Mouse (Mus musculus): Measurements from ENCODE around the gene Slc29a1. TPM values are rescaled to one million over a fixed set of nuclear protein-coding genes. Genes with fewer than 3 reads are reported as not detected.

The Slc29a1 gene
- total and polyA plus RNA-seq, 3 experiments: 58.4 to 88.0 (median 72.1) TPM

GRCm38 (mm10) chr17:45631940-45632339, 32.5 kb upstream of the Slc29a1 start:
- H3K9me3 ChIP-seq (replicated peaks; ENCODE audit: low read length): no peaks in the 10 kb centered on the region
- in situ Hi-C loops (cut with MboI; ENCODE audit: low pct_ligation_motif_present, low pct_unique_long_range_greater_than_20kb, low sequenced_read_pairs) (no loop called here), dilution Hi-C loops (cut with MboI; ENCODE audit: extremely low pct_ligation_motif_present, extremely low pct_unique_long_range_greater_than_20kb, low sequenced_read_pairs) (no loop called here)
- no peaks in the 10 kb centered on the region for H3K27me3 ChIP-seq (replicated peaks)
- no peak overlapping the region for H3K9ac ChIP-seq (ENCODE audit: insufficient read depth, low read depth)
- H3K4me3 ChIP-seq (replicated peaks in 1 of 3; ENCODE audit: low read depth in 2 of 3, low read length in 2 of 3, poor library complexity in 1 of 3): peak overlapping the region in 1 of 3 experiments; percentile 10
- H3K4me1 ChIP-seq (ENCODE audit: control insufficient read depth in 1 of 2, insufficient read depth in 2 of 2): peaks cover 18 to 56% of the 10 kb centered on the region in 2 experiments
- DNase-seq (ENCODE audit: extremely low read depth): peak; percentile 89
- H3K36me3 ChIP-seq (replicated peaks in 1 of 2; ENCODE audit: control insufficient read depth in 1 of 2, insufficient read depth in 1 of 2, low read length in 1 of 2): no peaks in the 10 kb centered on the region
- no peak overlapping the region for H3K27ac ChIP-seq (ENCODE audit: insufficient read depth, low read depth)
- no peaks in the 10 kb centered on the region for H3K79me2 ChIP-seq (replicated peaks; ENCODE audit: control insufficient read depth, extremely low read depth, insufficient read depth, poor library complexity, severe bottlenecking)
- peak overlapping the region; percentile 61 for H3K4me2 ChIP-seq (ENCODE audit: insufficient read depth, low read depth, poor library complexity, severe bottlenecking)
- TF ChIP-seq SMC3 (IDR thresholded peaks at IDR 0.05; ENCODE audit: low read depth, low read length) (no peak), CHD1 (IDR thresholded peaks at IDR 0.05; ENCODE audit: low read depth, low read length) (no peak), HCFC1 (IDR thresholded peaks at IDR 0.05; ENCODE audit: low read depth, low read length) (no peak), EP300 (IDR thresholded peaks at IDR 0.05; ENCODE audit: low read length) (0 out of 2 replicates have a peak, but pooled peaks have one; percentile 15), NRF1 (IDR thresholded peaks at IDR 0.05; ENCODE audit: low read depth, low read length) (no peak), TCF12 (IDR thresholded peaks at IDR 0.05; ENCODE audit: low read depth, low read length) (peak; percentile 33; the same call in 1 of the 2 replicates), IRF4 (IDR thresholded peaks at IDR 0.05; ENCODE audit: low read depth, low read length) (0 out of 2 replicates have a peak, but pooled peaks have one; percentile 17), ZC3H11A (IDR thresholded peaks at IDR 0.05; ENCODE audit: low read depth, low read length) (no peak), MXI1 (IDR thresholded peaks at IDR 0.05; ENCODE audit: low read depth, low read length) (no peak), ZKSCAN1 (IDR thresholded peaks at IDR 0.05; ENCODE audit: borderline replicate concordance, low read depth, low read length) (no peak), ELF1 (IDR thresholded peaks at IDR 0.05; ENCODE audit: low read depth, low read length) (peak; percentile 21; the same call in 1 of the 2 replicates), ETS1 (conservative IDR thresholded peaks at IDR 0.05; ENCODE audit: low read depth, low read length) (peak; percentile 72), UBTF (IDR thresholded peaks at IDR 0.05; ENCODE audit: low read depth, low read length) (no peak), SIN3A (IDR thresholded peaks at IDR 0.05; ENCODE audit: low read length) (0 out of 2 replicates have a peak, but pooled peaks have one; percentile 36), MAX (IDR thresholded peaks at IDR 0.05; ENCODE audit: low read length) (peak; percentile 53), CTCF (conservative IDR thresholded peaks at IDR 0.05 in 1 of 2, IDR thresholded peaks at IDR 0.05 in 1 of 2; ENCODE audit: low read depth in 2 of 2, low read length in 2 of 2) (peak in 1 of 2 experiments; percentile 32; a peak in 2 of 4 replicates), MYC (IDR thresholded peaks at IDR 0.05; ENCODE audit: low read depth, low read length) (0 out of 2 replicates have a peak, but pooled peaks have one; percentile 18), ZNF384 (IDR thresholded peaks at IDR 0.05; ENCODE audit: low read depth, low read length) (no peak), USF2 (conservative IDR thresholded peaks at IDR 0.05; ENCODE audit: low read depth, low read length) (no peak), CHD2 (IDR thresholded peaks at IDR 0.05; ENCODE audit: low read length) (0 out of 2 replicates have a peak, but pooled peaks have one; percentile 28), MAFK (IDR thresholded peaks at IDR 0.05; ENCODE audit: insufficient replicate concordance, low read length) (no peak), PAX5 (IDR thresholded peaks at IDR 0.05; ENCODE audit: low read length) (no peak), BHLHE40 (IDR thresholded peaks at IDR 0.05; ENCODE audit: low read depth, low read length) (peak; percentile 40; the same call in 1 of the 2 replicates)

All from CH12.LX (cell line).